Mouse (Mus musculus) stomach, embryonic 15.5 days (tissue): Measurements from ENCODE around the gene BC030867. TPM values are rescaled to one million over a fixed set of nuclear protein-coding genes. Genes with fewer than 3 reads are reported as not detected.

Experiments used
- ATAC-seq: fragments of 200-750 bp; cut with Nextera tagmentation; 2 replicates; pipeline ENCODE4 v1.8.0; 2017; ENCODE audit warnings: low read depth, moderate number of reproducible peaks, moderate TSS enrichment; ENCODE audit not compliant: insufficient read depth, low FRiP score
- H3K27ac ChIP-seq: fragments of 300-500 bp; sonication (generic); 2 replicates; pipeline ENCODE4 v1.5.1; 2015; ENCODE audit warnings: mild to moderate bottlenecking, inconsistent platforms
- H3K27me3 ChIP-seq: fragments of 300-500 bp; sonication (generic); replicated peaks from 2 replicates; pipeline ENCODE4 v1.6.1; 2015; ENCODE audit warnings: inconsistent platforms
- H3K36me3 ChIP-seq: fragments of 300-500 bp; sonication (generic); 2 replicates; pipeline ENCODE4 v1.6.1; 2015; ENCODE audit warnings: inconsistent platforms
- H3K4me1 ChIP-seq: fragments of 300-500 bp; sonication (generic); 2 replicates; pipeline ENCODE4 v1.6.1; 2015; ENCODE audit warnings: inconsistent platforms
- H3K4me2 ChIP-seq: fragments of 300-500 bp; sonication (generic); 2 replicates; pipeline ENCODE4 v1.6.1; 2015; ENCODE audit warnings: mild to moderate bottlenecking, inconsistent platforms
- H3K4me3 ChIP-seq: fragments of 300-500 bp; sonication (generic); replicated peaks from 2 replicates; pipeline ENCODE4 v1.5.1; 2015; ENCODE audit warnings: inconsistent platforms
- H3K9ac ChIP-seq: fragments of 300-500 bp; sonication (generic); 2 replicates; pipeline ENCODE4 v1.6.1; 2015; ENCODE audit warnings: inconsistent platforms
- H3K9me3 ChIP-seq: fragments of 300-500 bp; sonication (generic); 2 replicates; pipeline ENCODE4 v1.6.1; 2016; ENCODE audit warnings: inconsistent platforms
- WGBS: fragments of 180-500 bp; shearing (Covaris S2); methylation state at CpG from one replicate; pipeline ENCODE4 v1.1.7; 2015; 5-methylcytosine and 5-hydroxymethylcytosine counted together
- polyA plus RNA-seq: library from polyadenylated mRNA; unstranded; fragments of >200 nt; fragmentation: Nextera tagmentation; extraction: Ambion mirVana; gene quantifications from 2 replicates; pipeline ENCODE4 v1.2.1, GENCODE M21; 2015

Gene BC030867
- polyA plus RNA-seq, 1 experiment from 2014 or later: 11.4 TPM

DNA sequence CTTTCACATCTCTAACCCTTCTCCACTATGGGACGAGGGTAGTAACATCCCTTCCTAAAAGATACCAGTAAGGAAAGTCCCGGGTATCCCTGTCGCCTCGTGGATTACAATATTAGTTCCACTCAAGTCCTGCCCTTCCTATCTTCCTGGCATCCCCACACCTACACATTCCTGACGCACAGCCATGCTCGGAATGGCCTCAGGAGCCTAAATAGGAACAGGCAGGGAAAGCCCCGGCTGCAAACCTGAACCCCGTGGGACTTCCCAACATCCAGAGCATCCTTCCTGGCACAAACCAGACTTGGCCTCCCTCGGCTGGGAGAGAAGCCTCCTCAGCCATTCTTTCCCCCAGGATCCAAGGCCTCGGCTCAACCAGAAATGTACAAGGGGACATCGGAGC, 33.2 kb upstream of the BC030867 start:
- no peaks in the 10 kb centered on the region for H3K36me3 ChIP-seq
- no peak overlapping the region; the same call in 1 of the 2 replicates for H3K4me3 ChIP-seq
- H3K9me3 ChIP-seq: no peaks in the 10 kb centered on the region
- ATAC-seq: no peak
- peak overlapping the region; percentile 93 for H3K27ac ChIP-seq
- peak overlapping the region; percentile 92 for H3K4me2 ChIP-seq
- WGBS: 61% methylated on average over 11 of the region's 11 CpGs
- no peaks in the 10 kb centered on the region for H3K27me3 ChIP-seq
- H3K9ac ChIP-seq: no peak overlapping the region
- peaks cover 79% of the 10 kb centered on the region for H3K4me1 ChIP-seq

DNA sequence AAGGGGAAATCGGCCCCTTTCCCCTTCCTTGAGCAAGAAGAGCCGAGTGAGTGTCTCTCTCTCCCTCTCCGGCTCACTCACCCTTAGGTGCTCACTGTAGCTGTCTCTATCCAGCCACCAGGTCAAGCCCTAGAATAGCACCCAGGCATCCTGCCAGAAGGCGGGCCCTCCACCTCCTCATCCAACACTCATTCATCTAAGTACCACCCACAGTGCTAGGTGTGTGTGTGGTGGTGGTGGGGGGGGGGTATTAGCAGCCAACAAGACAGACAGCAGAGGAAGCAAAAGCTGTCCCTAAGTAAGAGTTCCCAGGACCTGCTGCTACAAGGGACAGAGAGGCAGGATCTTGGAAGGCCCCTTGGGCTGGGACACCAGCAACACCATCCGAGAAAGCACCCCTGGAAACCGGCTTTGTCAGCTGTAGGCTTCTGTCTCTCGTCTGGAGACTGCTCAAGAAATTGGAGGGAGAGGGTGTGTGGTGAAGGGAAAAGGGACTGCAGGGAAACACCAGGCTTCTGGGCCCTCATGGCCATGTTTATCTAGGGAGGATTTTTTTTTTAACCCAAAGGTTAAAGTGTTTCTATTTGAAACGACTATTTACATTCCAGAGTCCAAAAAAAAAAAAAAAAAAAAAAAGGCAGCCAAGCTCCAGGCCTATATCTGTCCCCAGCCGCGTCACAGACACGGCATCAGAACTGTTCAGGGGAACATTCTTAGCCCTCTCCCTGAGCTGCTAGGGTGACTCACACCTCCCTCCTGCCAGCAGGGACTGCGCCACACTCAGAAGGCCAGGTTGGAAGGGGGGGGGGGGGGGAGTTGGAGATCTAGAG, 32.4 kb upstream of the BC030867 start:
- no peak overlapping the region for H3K9ac ChIP-seq
- WGBS: 15% methylated on average over 12 of the region's 12 CpGs
- peak overlapping the region; percentile 51 for H3K4me3 ChIP-seq
- H3K9me3 ChIP-seq: no peaks in the 10 kb centered on the region
- ATAC-seq: peak; percentile 61
- H3K36me3 ChIP-seq: no peaks in the 10 kb centered on the region
- H3K4me1 ChIP-seq: peaks cover 79% of the 10 kb centered on the region
- H3K27me3 ChIP-seq: no peaks in the 10 kb centered on the region
- peak overlapping the region; percentile 93 for H3K27ac ChIP-seq
- peak overlapping the region; percentile 92 for H3K4me2 ChIP-seq

DNA sequence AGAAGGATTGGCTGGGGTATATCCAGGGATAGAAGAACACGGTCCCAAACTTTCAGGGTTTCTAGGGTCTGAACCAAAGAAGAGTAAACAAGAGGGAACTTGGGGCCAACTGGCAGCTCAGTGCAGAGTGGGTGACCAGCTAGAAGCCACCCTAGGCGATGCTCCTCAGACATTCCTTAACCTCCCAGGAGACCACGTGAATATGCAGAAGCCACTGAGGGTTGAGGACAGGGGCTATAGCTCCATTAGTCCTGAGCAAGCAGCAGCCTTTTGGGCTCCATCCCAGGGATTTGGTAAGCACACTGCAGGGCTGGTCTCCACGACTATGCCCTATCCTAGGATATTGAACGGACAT, 31.8 kb upstream of the BC030867 start:
- H3K4me2 ChIP-seq: peak overlapping the region; percentile 92
- H3K9ac ChIP-seq: no peak overlapping the region
- H3K36me3 ChIP-seq: no peaks in the 10 kb centered on the region
- WGBS: 14% methylated on average over 5 of the region's 5 CpGs
- no peaks in the 10 kb centered on the region for H3K27me3 ChIP-seq
- H3K27ac ChIP-seq: peak overlapping the region; percentile 93
- H3K4me3 ChIP-seq: peak overlapping the region; percentile 51
- ATAC-seq: no peak
- H3K4me1 ChIP-seq: peaks cover 75% of the 10 kb centered on the region
- no peaks in the 10 kb centered on the region for H3K9me3 ChIP-seq

GRCm38 (mm10) chr11:102217396-102217795, 31.3 kb upstream of the BC030867 start:
- no peaks in the 10 kb centered on the region for H3K27me3 ChIP-seq
- no peaks in the 10 kb centered on the region for H3K9me3 ChIP-seq
- ATAC-seq: no peak
- no peak overlapping the region for H3K9ac ChIP-seq
- 52% methylated on average over 6 of the region's 6 CpGs for WGBS
- H3K4me3 ChIP-seq: peak overlapping the region; percentile 51
- peaks cover 73% of the 10 kb centered on the region for H3K4me1 ChIP-seq
- peak overlapping the region; percentile 92 for H3K4me2 ChIP-seq
- peak overlapping the region; percentile 93 for H3K27ac ChIP-seq
- H3K36me3 ChIP-seq: no peaks in the 10 kb centered on the region

- no peaks in the 10 kb centered on the region for H3K36me3 ChIP-seq
- H3K4me3 ChIP-seq: peak overlapping the region; percentile 51
- H3K27ac ChIP-seq: peak overlapping the region; percentile 93
- H3K9me3 ChIP-seq: no peaks in the 10 kb centered on the region
- peak overlapping the region; percentile 13 for H3K9ac ChIP-seq
- peaks cover 72% of the 10 kb centered on the region for H3K4me1 ChIP-seq
- peak overlapping the region; percentile 92 for H3K4me2 ChIP-seq
- H3K27me3 ChIP-seq: no peaks in the 10 kb centered on the region
- ATAC-seq: no peak
- 40% methylated on average over 7 of the region's 7 CpGs for WGBS
Measured at GRCm38 (mm10) chr11:102217876-102218430, 30.7 kb upstream of the BC030867 start.

- peaks cover 73% of the 10 kb centered on the region for H3K4me1 ChIP-seq
- ATAC-seq: peak; percentile 85
- peak overlapping the region; percentile 93 for H3K27ac ChIP-seq
- 3% methylated on average over 10 of the region's 10 CpGs for WGBS
- peak overlapping the region; percentile 51 for H3K4me3 ChIP-seq
- peak overlapping the region; percentile 92 for H3K4me2 ChIP-seq
- peak overlapping the region; percentile 13 for H3K9ac ChIP-seq
- H3K36me3 ChIP-seq: no peaks in the 10 kb centered on the region; the same call in 1 of the 2 replicates
- no peaks in the 10 kb centered on the region for H3K9me3 ChIP-seq
- no peaks in the 10 kb centered on the region for H3K27me3 ChIP-seq
Measured at GRCm38 (mm10) chr11:102218783-102219182, 29.9 kb upstream of the BC030867 start.

DNA sequence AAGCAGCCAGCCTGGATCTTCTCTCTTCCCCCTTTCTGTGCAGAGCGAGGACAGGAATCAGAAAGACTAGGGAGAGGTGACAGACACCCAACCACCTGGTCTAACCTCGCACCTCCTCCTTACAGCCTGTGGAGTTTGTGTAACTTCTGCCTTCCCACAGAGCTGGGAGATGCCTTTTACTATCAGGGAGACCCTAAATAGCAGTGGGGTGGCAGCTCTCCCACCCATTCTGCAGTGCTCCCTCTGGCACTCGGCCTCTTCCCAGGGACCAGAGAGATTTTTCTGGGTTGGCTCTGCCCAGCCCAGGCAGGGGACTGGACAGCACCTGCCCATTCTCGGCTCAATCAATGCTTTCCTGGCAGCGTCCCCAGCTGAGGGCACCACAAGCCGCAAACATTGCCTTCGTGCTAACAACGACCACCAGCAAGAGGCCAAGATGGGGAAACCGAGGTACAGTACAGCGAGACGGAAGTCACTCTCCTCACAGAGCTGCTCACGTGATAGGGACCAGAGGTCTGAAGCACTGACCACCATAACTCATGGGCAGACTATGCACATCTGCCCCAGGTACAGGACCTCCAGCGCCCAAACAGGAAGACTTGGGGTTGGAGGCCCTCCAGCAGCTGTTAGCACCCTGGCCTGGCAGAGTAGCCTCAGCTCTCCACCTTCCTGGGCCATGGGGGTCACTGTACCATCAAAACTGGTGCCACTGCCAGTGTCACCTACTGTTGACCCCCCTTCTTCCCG, 29.3 kb upstream of the BC030867 start:
- ATAC-seq: no peak
- Histone ChIP-seq H3K4me2 (peak overlapping the region; percentile 92), H3K36me3 (no peaks in the 10 kb centered on the region; the same call in 1 of the 2 replicates), H3K4me3 (0 out of 2 replicates have a peak overlapping the region, but pooled peaks have one; percentile 6), H3K4me1 (peaks cover 72% of the 10 kb centered on the region), H3K27me3 (no peaks in the 10 kb centered on the region), H3K27ac (peak overlapping the region; percentile 93), H3K9me3 (no peaks in the 10 kb centered on the region), H3K9ac (no peak overlapping the region)
- WGBS: 55% methylated on average over 14 of the region's 14 CpGs

- Histone ChIP-seq H3K36me3 (no peaks in the 10 kb centered on the region; the same call in 1 of the 2 replicates), H3K9me3 (no peaks in the 10 kb centered on the region), H3K4me2 (no peak overlapping the region), H3K9ac (no peak overlapping the region), H3K27me3 (no peaks in the 10 kb centered on the region), H3K4me3 (no peak overlapping the region), H3K27ac (peak overlapping the region; percentile 93), H3K4me1 (peaks cover 72% of the 10 kb centered on the region)
- no peak for ATAC-seq
- WGBS: 57% methylated on average over 4 of the region's 4 CpGs
Measured at GRCm38 (mm10) chr11:102219994-102220346, 28.7 kb upstream of the BC030867 start.

DNA sequence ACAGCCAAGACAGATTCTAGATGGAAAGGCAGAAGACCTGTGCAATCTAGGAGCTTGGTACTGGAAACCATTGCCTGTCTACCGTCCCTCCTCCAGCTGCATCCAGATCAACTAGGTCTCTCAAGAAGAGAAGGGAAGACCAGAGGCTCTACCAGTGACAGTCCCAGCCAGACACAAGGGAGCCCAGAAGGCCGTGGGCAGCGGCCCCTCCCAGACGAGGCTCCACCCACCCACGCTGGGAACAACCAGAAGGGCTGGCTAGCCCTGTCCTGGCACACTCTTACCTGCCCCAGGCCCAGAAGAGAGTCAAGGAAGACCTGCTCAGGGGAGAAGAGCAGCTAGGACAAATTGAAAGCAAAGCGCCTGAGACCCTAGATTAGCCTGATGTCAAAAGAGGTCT, 28.2 kb upstream of the BC030867 start:
- no peak overlapping the region for H3K4me2 ChIP-seq
- H3K4me1 ChIP-seq: peaks cover 71% of the 10 kb centered on the region
- no peaks in the 10 kb centered on the region for H3K9me3 ChIP-seq
- H3K27me3 ChIP-seq: no peaks in the 10 kb centered on the region
- H3K36me3 ChIP-seq: no peaks in the 10 kb centered on the region; the same call in 1 of the 2 replicates
- WGBS: 50% methylated on average over 6 of the region's 6 CpGs
- peak overlapping the region; percentile 93; the same call in 1 of the 2 replicates for H3K27ac ChIP-seq
- H3K9ac ChIP-seq: no peak overlapping the region
- ATAC-seq: no peak
- no peak overlapping the region for H3K4me3 ChIP-seq

GRCm38 (mm10) chr11:102221243-102221953, 27.3 kb upstream of the BC030867 start:
- H3K27ac ChIP-seq: no peak overlapping the region; the same call in 1 of the 2 replicates
- no peaks in the 10 kb centered on the region; the same call in 1 of the 2 replicates for H3K36me3 ChIP-seq
- WGBS: 79% methylated on average over 8 of the region's 8 CpGs
- H3K4me2 ChIP-seq: no peak overlapping the region
- H3K9ac ChIP-seq: no peak overlapping the region
- no peak for ATAC-seq
- no peaks in the 10 kb centered on the region for H3K27me3 ChIP-seq
- no peak overlapping the region for H3K4me3 ChIP-seq
- no peaks in the 10 kb centered on the region for H3K9me3 ChIP-seq
- peaks cover 71% of the 10 kb centered on the region for H3K4me1 ChIP-seq

GRCm38 (mm10) chr11:102221954-102222351, 26.7 kb upstream of the BC030867 start:
- Histone ChIP-seq H3K27ac (no peak overlapping the region), H3K36me3 (no peaks in the 10 kb centered on the region; the same call in 1 of the 2 replicates), H3K9me3 (no peaks in the 10 kb centered on the region), H3K27me3 (no peaks in the 10 kb centered on the region), H3K9ac (no peak overlapping the region), H3K4me2 (no peak overlapping the region), H3K4me3 (no peak overlapping the region), H3K4me1 (peaks cover 73% of the 10 kb centered on the region)
- ATAC-seq: no peak
- 73% methylated on average over 8 of the region's 8 CpGs for WGBS
